8 mouse cellular contexts compared by ENCODE assay signal in genomic region chr7:101969694-101970428, GRCm38 (mm10). TPM values are rescaled to one million over a fixed set of nuclear protein-coding genes. Genes with fewer than 3 reads are reported as not detected.
A peak's percentile ranks its signal among the peaks of the same experiment; 100 is the strongest.
DNase-seq lines count a peak whose midpoint lies in the region; ATAC-seq lines count a peak whose summit lies in the region.

No protein-coding gene starts in this region.

- peak overlapping the region; percentile 100 for H3K27ac ChIP-seq in hindbrain, embryonic 13.5 days

- DNase-seq in R1 (ENCODE audit: low read depth, low spot score), result peak; percentile 87
- DNase-seq in cerebellum, postnatal 14 days, result peak; percentile 85 to 87
- DNase-seq in frontal cortex, postnatal 14 days (ENCODE audit: low spot score in 2 of 2), result peak; percentile 71 to 79
- DNase-seq in layer of hippocampus, postnatal 36 days, result peak; percentile 85 to 87
- peak; percentile 84 for DNase-seq in lung, postnatal 25 days (ENCODE audit: low spot score)
- DNase-seq in retina, adult 2 months (ENCODE audit: low read depth, low spot score), result peak; percentile 45
- peak; percentile 87 for DNase-seq in thymus, postnatal 25 days

- H3K9ac ChIP-seq in hindbrain, embryonic 13.5 days, result peak overlapping the region; percentile 96

- peak overlapping the region; percentile 74 for H3K4me3 ChIP-seq in hindbrain, embryonic 13.5 days

- peak overlapping the region; percentile 74 for H3K4me2 ChIP-seq in hindbrain, embryonic 13.5 days

- H3K27me3 ChIP-seq in hindbrain, embryonic 13.5 days, result no peaks in the 10 kb centered on the region

- no peaks in the 10 kb centered on the region for H3K9me3 ChIP-seq in hindbrain, embryonic 13.5 days

- H3K4me1 ChIP-seq in hindbrain, embryonic 13.5 days (replicated peaks), result peaks cover 49% of the 10 kb centered on the region

- WGBS in hindbrain, embryonic 13.5 days, result under 1% methylated on average over 52 of the region's 53 CpGs

- ATAC-seq in hindbrain, embryonic 13.5 days (ENCODE audit: low FRiP score), result peak; percentile 91

- no peaks in the 10 kb centered on the region for H3K36me3 ChIP-seq in hindbrain, embryonic 13.5 days

RNA-seq across cellular contexts. Expression of gene Numa1, which starts 36.0 kb away (rescaled TPM):
- polyA plus RNA-seq in hindbrain, embryonic 13.5 days (2015; fragmentation: Nextera tagmentation; extraction: Ambion mirVana), result 50.8 and 53.3 TPM in 2 replicates
- 100 to 1,000 TPM; 101 to 112 TPM for total RNA-seq in layer of hippocampus, postnatal 36 days (2021)

RNA-seq across cellular contexts. Expression of gene Lrrc51, which starts 36.2 kb away (rescaled TPM):
- 10.9 and 12.1 TPM in 2 replicates for polyA plus RNA-seq in hindbrain, embryonic 13.5 days (2015; fragmentation: Nextera tagmentation; extraction: Ambion mirVana)
- total RNA-seq in layer of hippocampus, postnatal 36 days (2021), result 1 to 10 TPM; 4.8 to 5.7 TPM

RNA-seq across cellular contexts. Expression of gene Il18bp, which starts 48.6 kb away (rescaled TPM):
- polyA plus RNA-seq in hindbrain, embryonic 13.5 days (2015; fragmentation: Nextera tagmentation; extraction: Ambion mirVana), result 4.5 and 4.8 TPM in 2 replicates
- total RNA-seq in layer of hippocampus, postnatal 36 days (2021), result 10 to 100 TPM in 1 of 2 experiments, 1 to 10 TPM in 1; 7.8 to 11.0 TPM

Comparison
In these comparisons a context has a peak if more than half of its experiments do, and no peak if none do; other contexts are left out.
1. Peak in every context shown above with its lines: DNase-seq, ATAC-seq, H3K4me3 ChIP-seq and H3K27ac ChIP-seq.